Comparison of ENCODE assay signal across 22 mouse cellular contexts in genomic region chr2:94512027-94512426, GRCm38 (mm10).
DNase-seq lines count a peak whose midpoint lies in the region; ATAC-seq and TF ChIP-seq lines count a peak whose summit lies in the region.
"Had no signal": no experiment of that assay in that cellular context is flagged by ENCODE, and none has a peak within 500 bp of the region (broad histone marks: within the 10 kb centered on the region; RNA-seq: fewer than 3 reads in every experiment).

No protein-coding gene starts in this region.

- DNase-seq in cerebellum, postnatal 14 days: peak; percentile 65 to 66
- DNase-seq in cerebellum, adult 9-10 months: no peak
- peak; percentile 44 for DNase-seq in hindbrain, postnatal 0 days (ENCODE audit: low spot score)
- no peak for DNase-seq in hindbrain, embryonic 11.5 days (ENCODE audit: low spot score)
- peak; percentile 45 for DNase-seq in brain, adult 2 months (ENCODE audit: low read depth, low spot score)
- peak; percentile 19 to 27 for DNase-seq in left cerebral cortex, postnatal 36 days (ENCODE audit: low spot score in 2 of 2)
- DNase-seq in lung, adult 18-20 months: no peak
- DNase-seq in spleen, postnatal 10 days (ENCODE audit: low spot score in 2 of 2): no peak
- DNase-seq: adrenal gland, adult 2 months; cerebellum, adult 8-10 months; embryo, embryonic 11 days; gastrocnemius, postnatal 10 days; kidney, adult 11 months; lung, postnatal 10 days had no signal

- no peaks in the 10 kb centered on the region for H3K36me3 ChIP-seq in hindbrain, postnatal 0 days (ENCODE audit: insufficient read depth, low read length)
- H3K36me3 ChIP-seq in hindbrain, embryonic 11.5 days (ENCODE audit: control insufficient read depth, insufficient read depth, low read length): no peaks in the 10 kb centered on the region
- H3K36me3 ChIP-seq: embryonic facial prominence, embryonic 15.5 days; heart, embryonic 10.5 days; limb, embryonic 13.5 days had no signal

- H3K9me3 ChIP-seq in hindbrain, postnatal 0 days (ENCODE audit: low read length): no peaks in the 10 kb centered on the region
- H3K9me3 ChIP-seq in hindbrain, embryonic 11.5 days (ENCODE audit: control insufficient read depth, low read length): no peaks in the 10 kb centered on the region
- H3K9me3 ChIP-seq: embryonic facial prominence, embryonic 15.5 days; heart, embryonic 10.5 days; limb, embryonic 13.5 days had no signal

- no peak for ATAC-seq in hindbrain, postnatal 0 days
- no peak for ATAC-seq in hindbrain, embryonic 11.5 days (ENCODE audit: low FRiP score)
- ATAC-seq: hindbrain, embryonic 16.5 days; midbrain, embryonic 16.5 days had no signal

- no peak overlapping the region for H3K9ac ChIP-seq in hindbrain, postnatal 0 days (replicated peaks; ENCODE audit: low read length)
- no peak overlapping the region for H3K9ac ChIP-seq in hindbrain, embryonic 11.5 days (ENCODE audit: low read depth, low read length)
- H3K9ac ChIP-seq: embryonic facial prominence, embryonic 15.5 days; limb, embryonic 13.5 days; liver, embryonic 14.5 days had no signal

- WGBS in hindbrain, postnatal 0 days: 55% methylated on average over 3 of the region's 3 CpGs
- 73% methylated on average over 3 of the region's 3 CpGs for WGBS in hindbrain, embryonic 11.5 days

- no peak overlapping the region for H3K27ac ChIP-seq in hindbrain, postnatal 0 days
- H3K27ac ChIP-seq in hindbrain, embryonic 11.5 days (ENCODE audit: low read depth, low read length): no peak overlapping the region
- H3K27ac ChIP-seq: embryonic facial prominence, embryonic 15.5 days; heart, embryonic 10.5 days; kidney, postnatal 0 days; limb, embryonic 13.5 days; liver, embryonic 14.5 days had no signal

- no peak for TF ChIP-seq CTCF in hindbrain, postnatal 0 days (IDR thresholded peaks at IDR 0.05; ENCODE audit: low read depth)

- H3K4me2 ChIP-seq in hindbrain, postnatal 0 days (ENCODE audit: low read depth, low read length): no peak overlapping the region
- no peak overlapping the region for H3K4me2 ChIP-seq in hindbrain, embryonic 11.5 days (replicated peaks; ENCODE audit: low read depth, low read length)
- H3K4me2 ChIP-seq: embryonic facial prominence, embryonic 15.5 days; limb, embryonic 13.5 days had no signal

- H3K27me3 ChIP-seq in hindbrain, postnatal 0 days (ENCODE audit: insufficient read depth, low read length): no peaks in the 10 kb centered on the region
- no peaks in the 10 kb centered on the region for H3K27me3 ChIP-seq in hindbrain, embryonic 11.5 days (ENCODE audit: control insufficient read depth, insufficient read depth, low read length)
- H3K27me3 ChIP-seq: embryonic facial prominence, embryonic 15.5 days; limb, embryonic 13.5 days; megakaryocyte, embryonic 14.5 days had no signal

- H3K4me1 ChIP-seq in hindbrain, postnatal 0 days (ENCODE audit: insufficient read depth, low read length): no peaks in the 10 kb centered on the region
- H3K4me1 ChIP-seq in hindbrain, embryonic 11.5 days (replicated peaks; ENCODE audit: control insufficient read depth, insufficient read depth, low read length): no peaks in the 10 kb centered on the region
- H3K4me1 ChIP-seq: embryonic facial prominence, embryonic 15.5 days; heart, embryonic 10.5 days; limb, embryonic 13.5 days; megakaryocyte, embryonic 14.5 days had no signal

- H3K4me3 ChIP-seq in hindbrain, postnatal 0 days (ENCODE audit: low read length): no peak overlapping the region
- no peak overlapping the region for H3K4me3 ChIP-seq in hindbrain, embryonic 11.5 days (ENCODE audit: low read depth, low read length)
- H3K4me3 ChIP-seq: embryonic facial prominence, embryonic 15.5 days; heart, embryonic 10.5 days; limb, embryonic 13.5 days; megakaryocyte, embryonic 14.5 days had no signal

- intact Hi-C loops in left cerebral cortex, postnatal 36 days (cut with DNase I): no loop called here

Comparison
In these comparisons a context has a peak if more than half of its experiments do, and no peak if none do; other contexts are left out.
1. DNase-seq: peak in cerebellum, postnatal 14 days (2 of 2), hindbrain, postnatal 0 days (single experiment), brain, adult 2 months (single experiment) and left cerebral cortex, postnatal 36 days (2 of 2); none in cerebellum, adult 9-10 months (single experiment), hindbrain, embryonic 11.5 days (single experiment), lung, adult 18-20 months (0 of 2) and spleen, postnatal 10 days (0 of 2).